In genomic region chr5:126862078-126862477, GRCm38 (mm10) we compare ENCODE assay signal across 16 mouse cellular contexts.
"Had no signal": no experiment of that assay in that cellular context is flagged by ENCODE, and none has a peak within 500 bp of the region (broad histone marks: within the 10 kb centered on the region; RNA-seq: fewer than 3 reads in every experiment).

No protein-coding gene starts in this region.

- H3K27ac ChIP-seq: neural tube, embryonic 13.5 days; neural tube, embryonic 15.5 days; stomach, embryonic 15.5 days; stomach, postnatal 0 days had no signal

- H3K4me3 ChIP-seq: neural tube, embryonic 13.5 days; neural tube, embryonic 15.5 days; stomach, embryonic 15.5 days had no signal

- H3K36me3 ChIP-seq: neural tube, embryonic 13.5 days; neural tube, embryonic 15.5 days; stomach, embryonic 15.5 days had no signal

- H3K9ac ChIP-seq: neural tube, embryonic 13.5 days; neural tube, embryonic 15.5 days; stomach, embryonic 15.5 days had no signal

- H3K4me1 ChIP-seq: neural tube, embryonic 13.5 days; neural tube, embryonic 15.5 days; stomach, embryonic 15.5 days had no signal

- H3K9me3 ChIP-seq: neural tube, embryonic 13.5 days; neural tube, embryonic 15.5 days; stomach, embryonic 15.5 days had no signal

- H3K4me2 ChIP-seq: neural tube, embryonic 13.5 days; neural tube, embryonic 15.5 days; stomach, embryonic 15.5 days had no signal

- DNase-seq: retina, postnatal 1 day; right cerebral cortex, adult 18-20 months; right cerebral cortex, postnatal 14 days; right cerebral cortex, postnatal 25 days; right cerebral cortex, postnatal 4 days; spleen, adult 18-20 months; thymus, adult 18-20 months; thymus, adult 2 months; thymus, postnatal 14 days; thymus, postnatal 25 days; thymus, postnatal 36 days; thymus, postnatal 4 days had no signal

- H3K27me3 ChIP-seq: neural tube, embryonic 13.5 days; neural tube, embryonic 15.5 days; stomach, embryonic 15.5 days had no signal
